Comparison of ENCODE assay signal across 10 mouse cellular contexts in the genomic region with DNA sequence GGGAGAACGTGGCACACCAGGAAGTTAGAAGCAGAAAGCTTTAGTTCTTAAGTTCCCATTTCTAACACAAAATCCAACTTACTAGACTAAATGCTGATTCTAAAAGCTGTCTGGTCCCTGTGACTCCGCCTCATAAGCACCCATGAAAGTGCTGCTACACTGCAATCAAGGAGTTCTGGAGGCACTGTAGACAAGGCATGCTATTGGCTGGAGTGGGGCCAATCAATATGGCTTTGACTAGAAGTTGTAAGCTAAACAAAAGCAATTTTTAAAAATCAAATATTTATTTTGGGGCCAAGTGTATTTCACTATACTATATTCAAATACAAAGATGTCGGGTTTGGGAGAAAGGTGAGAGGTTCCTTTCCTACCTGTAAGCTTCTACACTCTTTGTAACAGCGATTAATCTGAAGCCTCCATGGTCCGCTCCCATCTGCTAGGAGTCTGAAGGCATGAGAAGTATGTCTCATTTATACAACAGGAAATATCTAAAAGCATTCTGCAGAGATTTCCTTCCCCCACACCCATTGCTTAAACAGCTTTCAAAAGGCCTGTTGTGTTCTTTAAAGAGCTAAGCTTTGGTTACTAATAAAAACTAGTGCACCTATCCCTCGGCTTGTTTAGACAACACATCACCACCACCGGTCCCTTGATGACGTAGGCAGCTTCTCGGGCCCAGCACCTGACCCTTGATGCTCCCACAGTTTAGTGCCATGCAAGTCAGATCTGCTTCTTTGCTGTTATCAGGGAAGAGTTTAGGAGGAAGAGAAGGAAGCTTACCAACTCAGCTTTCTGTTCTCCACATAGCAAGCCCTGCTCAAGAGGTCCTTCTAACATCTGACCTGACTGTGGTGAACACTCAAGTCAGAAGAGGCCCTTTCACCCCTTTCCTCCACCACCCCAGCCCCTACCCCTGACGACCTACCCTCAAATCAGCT. TPM values are rescaled to one million over a fixed set of nuclear protein-coding genes. Genes with fewer than 3 reads are reported as not detected.
DNase-seq lines count a peak whose midpoint lies in the region; ATAC-seq and TF ChIP-seq lines count a peak whose summit lies in the region.
"Had no signal": no experiment of that assay in that cellular context is flagged by ENCODE, and none has a peak within 500 bp of the region (broad histone marks: within the 10 kb centered on the region; RNA-seq: fewer than 3 reads in every experiment).

No protein-coding gene starts in this region.

- H3K27me3 ChIP-seq in kidney, embryonic 15.5 days = no peaks in the 10 kb centered on the region
- no peaks in the 10 kb centered on the region for H3K27me3 ChIP-seq in embryonic facial prominence, embryonic 14.5 days (replicated peaks; ENCODE audit: control insufficient read depth, insufficient read depth, low read length)
- no peaks in the 10 kb centered on the region for H3K27me3 ChIP-seq in hindbrain, embryonic 12.5 days
- no peaks in the 10 kb centered on the region for H3K27me3 ChIP-seq in lung, postnatal 0 days (replicated peaks; ENCODE audit: insufficient read depth, low read length)
- H3K27me3 ChIP-seq: liver, embryonic 15.5 days had no signal

- peak overlapping the region; percentile 80 for H3K27ac ChIP-seq in kidney, embryonic 15.5 days
- peak overlapping the region; percentile 48 for H3K27ac ChIP-seq in embryonic facial prominence, embryonic 14.5 days (replicated peaks; ENCODE audit: low read depth, low read length)
- H3K27ac ChIP-seq in hindbrain, embryonic 12.5 days = peak overlapping the region; percentile 30; the same call in 1 of the 2 replicates
- H3K27ac ChIP-seq in lung, postnatal 0 days (ENCODE audit: low read length) = peak overlapping the region; percentile 85
- H3K27ac ChIP-seq: liver, embryonic 15.5 days had no signal

- no peaks in the 10 kb centered on the region for H3K36me3 ChIP-seq in kidney, embryonic 15.5 days
- no peaks in the 10 kb centered on the region for H3K36me3 ChIP-seq in embryonic facial prominence, embryonic 14.5 days (ENCODE audit: control insufficient read depth, insufficient read depth, low read length)
- no peaks in the 10 kb centered on the region for H3K36me3 ChIP-seq in hindbrain, embryonic 12.5 days
- H3K36me3 ChIP-seq in lung, postnatal 0 days (ENCODE audit: insufficient read depth, low read length) = no peaks in the 10 kb centered on the region
- H3K36me3 ChIP-seq: liver, embryonic 15.5 days had no signal

- 72% methylated on average over 10 of the region's 10 CpGs for WGBS in kidney, embryonic 15.5 days
- WGBS in embryonic facial prominence, embryonic 14.5 days = 69% methylated on average over 10 of the region's 10 CpGs
- 83% methylated on average over 10 of the region's 10 CpGs for WGBS in hindbrain, embryonic 12.5 days
- WGBS in lung, postnatal 0 days = 33% methylated on average over 10 of the region's 10 CpGs

- ATAC-seq in kidney, embryonic 15.5 days (replicated peaks; ENCODE audit: low FRiP score) = 0 out of 2 replicates have a peak, but pooled peaks have one; percentile 5
- no peak for ATAC-seq in embryonic facial prominence, embryonic 14.5 days (ENCODE audit: low read depth)
- ATAC-seq in hindbrain, embryonic 12.5 days (ENCODE audit: low FRiP score) = no peak
- peak; percentile 66 for ATAC-seq in lung, postnatal 0 days
- ATAC-seq in CD4-positive, CD25-positive, alpha-beta regulatory T cell, adult 4 months = no peak

- no peak for DNase-seq in kidney, postnatal 36 days
- DNase-seq in embryonic facial prominence, embryonic 14.5 days (ENCODE audit: low spot score) = no peak
- DNase-seq in lung, postnatal 0 days (ENCODE audit: low spot score) = peak; percentile 67
- no peak for DNase-seq in cerebellum, postnatal 25 days
- DNase-seq: right cerebral cortex, postnatal 4 days; thymus, postnatal 36 days had no signal

- H3K9me3 ChIP-seq in kidney, embryonic 15.5 days (replicated peaks) = no peaks in the 10 kb centered on the region
- H3K9me3 ChIP-seq in embryonic facial prominence, embryonic 14.5 days (ENCODE audit: control insufficient read depth, low read length) = no peaks in the 10 kb centered on the region
- H3K9me3 ChIP-seq in hindbrain, embryonic 12.5 days (replicated peaks) = no peaks in the 10 kb centered on the region
- no peaks in the 10 kb centered on the region for H3K9me3 ChIP-seq in lung, postnatal 0 days (ENCODE audit: low read length)
- H3K9me3 ChIP-seq: liver, embryonic 15.5 days had no signal

- H3K9ac ChIP-seq in kidney, embryonic 15.5 days = no peak overlapping the region
- H3K9ac ChIP-seq in embryonic facial prominence, embryonic 14.5 days (ENCODE audit: low read depth, low read length) = no peak overlapping the region
- H3K9ac ChIP-seq in hindbrain, embryonic 12.5 days = no peak overlapping the region
- no peak overlapping the region for H3K9ac ChIP-seq in lung, postnatal 0 days (replicated peaks; ENCODE audit: low read depth)
- H3K9ac ChIP-seq: liver, embryonic 15.5 days had no signal

- TF ChIP-seq EP300 in lung, postnatal 0 days (IDR thresholded peaks at IDR 0.05) = peak; percentile 88

- H3K4me3 ChIP-seq in kidney, embryonic 15.5 days (replicated peaks) = no peak overlapping the region
- H3K4me3 ChIP-seq in embryonic facial prominence, embryonic 14.5 days (ENCODE audit: low read depth, low read length) = no peak overlapping the region
- no peak overlapping the region for H3K4me3 ChIP-seq in hindbrain, embryonic 12.5 days
- no peak overlapping the region for H3K4me3 ChIP-seq in lung, postnatal 0 days (ENCODE audit: low read depth, low read length)
- H3K4me3 ChIP-seq: liver, embryonic 15.5 days had no signal

- H3K4me2 ChIP-seq in kidney, embryonic 15.5 days = no peak overlapping the region
- H3K4me2 ChIP-seq in embryonic facial prominence, embryonic 14.5 days (ENCODE audit: low read depth, low read length) = no peak overlapping the region
- H3K4me2 ChIP-seq in hindbrain, embryonic 12.5 days (replicated peaks) = no peak overlapping the region
- H3K4me2 ChIP-seq in lung, postnatal 0 days (replicated peaks; ENCODE audit: low read depth, low read length) = 0 out of 2 replicates have a peak overlapping the region, but pooled peaks have one; percentile 0
- H3K4me2 ChIP-seq: liver, embryonic 15.5 days had no signal

- H3K4me1 ChIP-seq in kidney, embryonic 15.5 days = peaks cover 44% of the 10 kb centered on the region
- H3K4me1 ChIP-seq in embryonic facial prominence, embryonic 14.5 days (ENCODE audit: control insufficient read depth, insufficient read depth, low read length) = peaks cover 13% of the 10 kb centered on the region
- H3K4me1 ChIP-seq in hindbrain, embryonic 12.5 days = peaks cover 13% of the 10 kb centered on the region
- peaks cover 16% of the 10 kb centered on the region for H3K4me1 ChIP-seq in lung, postnatal 0 days (ENCODE audit: insufficient read depth, low read depth, low read length)
- H3K4me1 ChIP-seq: liver, embryonic 15.5 days had no signal

- no peak for TF ChIP-seq CTCF in lung, postnatal 0 days (IDR thresholded peaks at IDR 0.05)

RNA-seq across cellular contexts. Expression of a gene that starts 50.5 kb away (rescaled TPM):
- polyA plus RNA-seq in kidney, embryonic 15.5 days (2015; fragmentation: Nextera tagmentation; extraction: Ambion mirVana) = 16.3 and 18.0 TPM in 2 replicates
- 12.5 and 12.7 TPM in 2 replicates for polyA plus RNA-seq in embryonic facial prominence, embryonic 14.5 days (2014; fragmentation: Nextera tagmentation; extraction: Ambion mirVana)
- polyA plus RNA-seq in hindbrain, embryonic 12.5 days (2016; fragmentation: Nextera tagmentation; extraction: Ambion mirVana) = 15.3 and 15.7 TPM in 2 replicates
- 19.1 and 23.1 TPM in 2 replicates for polyA plus RNA-seq in lung, postnatal 0 days (2015; fragmentation: Nextera tagmentation; extraction: Ambion mirVana)
- under 1 TPM; 0.24 to 0.31 TPM for polyA plus RNA-seq in CD4-positive, CD25-positive, alpha-beta regulatory T cell, adult 4 months (2017; shearing (Covaris generic))

Comparison
In these comparisons a context has a peak if more than half of its experiments do, and no peak if none do; other contexts are left out.
1. ATAC-seq: peak in kidney, embryonic 15.5 days (single experiment) and lung, postnatal 0 days (single experiment); none in embryonic facial prominence, embryonic 14.5 days (single experiment), hindbrain, embryonic 12.5 days (single experiment) and CD4-positive, CD25-positive, alpha-beta regulatory T cell, adult 4 months (single experiment).
2. H3K27ac ChIP-seq: peak in every context shown above with its lines; median percentile 85 in lung, postnatal 0 days; 80 in kidney, embryonic 15.5 days; 48 in embryonic facial prominence, embryonic 14.5 days; 30 in hindbrain, embryonic 12.5 days.
3. RNA of a gene that starts 50.5 kb away (polyA plus RNA-seq): 19.1 to 23.1 TPM in lung, postnatal 0 days, 16.3 to 18.0 TPM in kidney, embryonic 15.5 days, 15.3 to 15.7 TPM in hindbrain, embryonic 12.5 days and 12.5 to 12.7 TPM in embryonic facial prominence, embryonic 14.5 days; 0.24 to 0.31 TPM in CD4-positive, CD25-positive, alpha-beta regulatory T cell, adult 4 months; every median in the first group is over 10 times any median in the second.